Mouse (Mus musculus) kidney, embryonic 15.5 days (tissue): Measurements from ENCODE around the gene Mtcl1. TPM values are rescaled to one million over a fixed set of nuclear protein-coding genes. Genes with fewer than 3 reads are reported as not detected.
A peak's percentile ranks its signal among the peaks of the same experiment; 100 is the strongest.

ENCODE experiments used
- ATAC-seq: fragments of 200-750 bp; cut with Nextera tagmentation; replicated peaks from 2 replicates; pipeline ENCODE4 v1.8.0; 2017; ENCODE audit warnings: moderate TSS enrichment; ENCODE audit not compliant: low FRiP score
- H3K27ac ChIP-seq: fragments of 300-500 bp; sonication (generic); 2 replicates; pipeline ENCODE4 v1.5.1; 2015; ENCODE audit warnings: mild to moderate bottlenecking, inconsistent platforms
- H3K27me3 ChIP-seq: fragments of 300-500 bp; sonication (generic); 2 replicates; pipeline ENCODE4 v1.6.1; 2015; ENCODE audit warnings: inconsistent platforms
- H3K36me3 ChIP-seq: fragments of 300-500 bp; sonication (generic); 2 replicates; pipeline ENCODE4 v1.6.1; 2015; ENCODE audit warnings: inconsistent platforms
- H3K4me1 ChIP-seq: fragments of 300-500 bp; sonication (generic); 2 replicates; pipeline ENCODE4 v1.6.1; 2015; ENCODE audit warnings: inconsistent platforms
- H3K4me2 ChIP-seq: fragments of 300-500 bp; sonication (generic); 2 replicates; pipeline ENCODE4 v1.6.1; 2015; ENCODE audit warnings: moderate library complexity, mild to moderate bottlenecking, inconsistent platforms
- H3K4me3 ChIP-seq: fragments of 300-500 bp; sonication (generic); replicated peaks from 2 replicates; pipeline ENCODE4 v1.5.1; 2015; ENCODE audit warnings: mild to moderate bottlenecking, inconsistent platforms
- H3K9ac ChIP-seq: fragments of 300-500 bp; sonication (generic); 2 replicates; pipeline ENCODE4 v1.6.1; 2015; ENCODE audit warnings: mild to moderate bottlenecking, inconsistent platforms
- H3K9me3 ChIP-seq: fragments of 300-500 bp; sonication (generic); replicated peaks from 2 replicates; pipeline ENCODE4 v1.6.1; 2016; ENCODE audit warnings: inconsistent platforms
- WGBS: fragments of 180-500 bp; shearing (Covaris S2); methylation state at CpG from one replicate; pipeline ENCODE4 v1.1.7; 2015; ENCODE audit warnings: mixed read lengths; 5-methylcytosine and 5-hydroxymethylcytosine counted together
- polyA plus RNA-seq: library from polyadenylated mRNA; unstranded; fragments of >200 nt; fragmentation: Nextera tagmentation; extraction: Ambion mirVana; gene quantifications from 2 replicates; pipeline ENCODE4 v1.2.1, GENCODE M21; 2015

Gene Mtcl1
- polyA plus RNA-seq, 1 experiment from 2014 or later: 6.4 TPM

GRCm38 (mm10) chr17:66334894-66335293 is 114.7 kb downstream of the Mtcl1 start:
- no peak for ATAC-seq
- Histone ChIP-seq H3K27me3 (no peaks in the 10 kb centered on the region), H3K9me3 (no peaks in the 10 kb centered on the region), H3K4me1 (no peaks in the 10 kb centered on the region), H3K27ac (no peak overlapping the region), H3K36me3 (no peaks in the 10 kb centered on the region; the same call in 1 of the 2 replicates), H3K4me3 (no peak overlapping the region), H3K9ac (no peak overlapping the region), H3K4me2 (no peak overlapping the region)
- 62% methylated on average over 4 of the region's 4 CpGs for WGBS

GRCm38 (mm10) chr17:66331207-66331606 is 118.3 kb downstream of the Mtcl1 start:
- Histone ChIP-seq H3K4me1 (no peaks in the 10 kb centered on the region), H3K9ac (no peak overlapping the region), H3K36me3 (no peaks in the 10 kb centered on the region), H3K27me3 (no peaks in the 10 kb centered on the region), H3K4me3 (no peak overlapping the region), H3K4me2 (no peak overlapping the region), H3K9me3 (no peaks in the 10 kb centered on the region), H3K27ac (no peak overlapping the region)
- 70% methylated on average over 6 of the region's 6 CpGs for WGBS
- no peak for ATAC-seq

GRCm38 (mm10) chr17:66326552-66327045 is 123.0 kb downstream of the Mtcl1 start:
- Histone ChIP-seq H3K4me2 (no peak overlapping the region), H3K9ac (no peak overlapping the region), H3K4me3 (no peak overlapping the region), H3K27ac (no peak overlapping the region), H3K36me3 (no peaks in the 10 kb centered on the region), H3K27me3 (no peaks in the 10 kb centered on the region), H3K4me1 (no peaks in the 10 kb centered on the region), H3K9me3 (no peaks in the 10 kb centered on the region)
- ATAC-seq: no peak
- WGBS: 93% methylated on average over 5 of the region's 5 CpGs

- Histone ChIP-seq H3K9me3 (no peaks in the 10 kb centered on the region), H3K4me3 (no peak overlapping the region), H3K27ac (no peak overlapping the region), H3K9ac (no peak overlapping the region), H3K36me3 (no peaks in the 10 kb centered on the region), H3K4me1 (no peaks in the 10 kb centered on the region), H3K4me2 (no peak overlapping the region), H3K27me3 (no peaks in the 10 kb centered on the region)
- 59% methylated on average over 4 of the region's 4 CpGs for WGBS
- ATAC-seq: no peak
Measured at GRCm38 (mm10) chr17:66326204-66326545, 123.4 kb downstream of the Mtcl1 start.

- Histone ChIP-seq H3K9ac (no peak overlapping the region), H3K27ac (no peak overlapping the region), H3K4me2 (no peak overlapping the region), H3K9me3 (no peaks in the 10 kb centered on the region), H3K27me3 (no peaks in the 10 kb centered on the region), H3K4me3 (no peak overlapping the region), H3K36me3 (no peaks in the 10 kb centered on the region), H3K4me1 (no peaks in the 10 kb centered on the region)
- ATAC-seq: no peak
- 60% methylated on average over 14 of the region's 14 CpGs for WGBS
Measured at GRCm38 (mm10) chr17:66325440-66326203, 123.9 kb downstream of the Mtcl1 start.

- no peaks in the 10 kb centered on the region for H3K4me1 ChIP-seq
- 89% methylated on average over 3 of the region's 3 CpGs for WGBS
- no peaks in the 10 kb centered on the region for H3K9me3 ChIP-seq
- no peak overlapping the region for H3K9ac ChIP-seq
- no peak overlapping the region for H3K4me2 ChIP-seq
- no peak overlapping the region for H3K4me3 ChIP-seq
- H3K27ac ChIP-seq: no peak overlapping the region
- H3K27me3 ChIP-seq: no peaks in the 10 kb centered on the region
- no peak for ATAC-seq
- H3K36me3 ChIP-seq: no peaks in the 10 kb centered on the region
Measured at GRCm38 (mm10) chr17:66324836-66325235, 124.7 kb downstream of the Mtcl1 start.

GRCm38 (mm10) chr17:66322646-66323255 is 126.8 kb downstream of the Mtcl1 start:
- no peak overlapping the region for H3K4me2 ChIP-seq
- H3K4me3 ChIP-seq: no peak overlapping the region
- WGBS: 70% methylated on average over 15 of the region's 15 CpGs
- ATAC-seq: no peak
- no peaks in the 10 kb centered on the region for H3K36me3 ChIP-seq
- peaks cover 1% of the 10 kb centered on the region; the same call in 1 of the 2 replicates for H3K4me1 ChIP-seq
- H3K27ac ChIP-seq: no peak overlapping the region
- no peaks in the 10 kb centered on the region for H3K9me3 ChIP-seq
- H3K9ac ChIP-seq: no peak overlapping the region
- no peaks in the 10 kb centered on the region for H3K27me3 ChIP-seq

- no peak overlapping the region for H3K4me2 ChIP-seq
- no peaks in the 10 kb centered on the region for H3K27me3 ChIP-seq
- ATAC-seq: no peak
- no peaks in the 10 kb centered on the region for H3K36me3 ChIP-seq
- H3K27ac ChIP-seq: no peak overlapping the region
- peaks cover 4% of the 10 kb centered on the region; the same call in 1 of the 2 replicates for H3K4me1 ChIP-seq
- no peak overlapping the region for H3K9ac ChIP-seq
- 82% methylated on average over 14 of the region's 14 CpGs for WGBS
- H3K4me3 ChIP-seq: no peak overlapping the region
- no peaks in the 10 kb centered on the region for H3K9me3 ChIP-seq
Measured at GRCm38 (mm10) chr17:66321933-66322332, 127.6 kb downstream of the Mtcl1 start.

- Histone ChIP-seq H3K36me3 (no peaks in the 10 kb centered on the region), H3K4me1 (peaks cover 6% of the 10 kb centered on the region), H3K9ac (no peak overlapping the region), H3K27ac (0 out of 2 replicates have a peak overlapping the region, but pooled peaks have one; percentile 18), H3K4me3 (no peak overlapping the region), H3K27me3 (no peaks in the 10 kb centered on the region), H3K4me2 (no peak overlapping the region), H3K9me3 (no peaks in the 10 kb centered on the region)
- no peak for ATAC-seq
- WGBS: 77% methylated on average over 20 of the region's 20 CpGs
Measured at GRCm38 (mm10) chr17:66320716-66321372, 128.7 kb downstream of the Mtcl1 start.

- Histone ChIP-seq H3K36me3 (no peaks in the 10 kb centered on the region), H3K9ac (no peak overlapping the region), H3K4me3 (no peak overlapping the region), H3K27me3 (no peaks in the 10 kb centered on the region), H3K4me2 (no peak overlapping the region), H3K4me1 (peaks cover 24% of the 10 kb centered on the region), H3K9me3 (no peaks in the 10 kb centered on the region), H3K27ac (no peak overlapping the region)
- 94% methylated on average over 3 of the region's 3 CpGs for WGBS
- ATAC-seq: no peak
Measured at GRCm38 (mm10) chr17:66318031-66318430, 131.5 kb downstream of the Mtcl1 start.

GRCm38 (mm10) chr17:66317576-66317975 is 132.0 kb downstream of the Mtcl1 start:
- no peaks in the 10 kb centered on the region for H3K36me3 ChIP-seq
- H3K4me2 ChIP-seq: no peak overlapping the region
- H3K9ac ChIP-seq: no peak overlapping the region
- H3K27ac ChIP-seq: no peak overlapping the region
- ATAC-seq: no peak
- H3K4me1 ChIP-seq: peaks cover 24% of the 10 kb centered on the region
- 90% methylated on average over 4 of the region's 4 CpGs for WGBS
- no peaks in the 10 kb centered on the region for H3K27me3 ChIP-seq
- no peak overlapping the region for H3K4me3 ChIP-seq
- no peaks in the 10 kb centered on the region for H3K9me3 ChIP-seq

GRCm38 (mm10) chr17:66317156-66317555 is 132.4 kb downstream of the Mtcl1 start:
- Histone ChIP-seq H3K27me3 (no peaks in the 10 kb centered on the region), H3K27ac (no peak overlapping the region), H3K4me3 (no peak overlapping the region), H3K9ac (no peak overlapping the region), H3K4me1 (peaks cover 24% of the 10 kb centered on the region), H3K9me3 (no peaks in the 10 kb centered on the region), H3K4me2 (no peak overlapping the region), H3K36me3 (no peaks in the 10 kb centered on the region)
- WGBS: 85% methylated on average over 5 of the region's 5 CpGs
- no peak for ATAC-seq
